Mouse (Mus musculus): ENCODE data around the gene Zpbp2.

Zpbp2 gene

GRCm38 (mm10) chr11:98550975-98551828, at the start of gene Zpbp2:
Gene Zpbp2, plus strand, starts transcription at chr11:98551097.
- peak; percentile 91 to 92 for DNase-seq

GRCm38 (mm10) chr11:98504926-98505325, 46.0 kb upstream of the Zpbp2 start:
- no peak for DNase-seq

- peak; percentile 49 to 84 for DNase-seq
These were observed 41.5 kb upstream of the Zpbp2 start for GRCm38 (mm10) chr11:98509434-98509833.

GRCm38 (mm10) chr11:98510125-98510524, 40.8 kb upstream of the Zpbp2 start:
- no peak for DNase-seq

- DNase-seq, result no peak
These were observed 38.0 kb upstream of the Zpbp2 start for GRCm38 (mm10) chr11:98512881-98513280.

- no peak for DNase-seq
These were observed 37.5 kb upstream of the Zpbp2 start for GRCm38 (mm10) chr11:98513356-98513936.

GRCm38 (mm10) chr11:98520468-98520867, 30.4 kb upstream of the Zpbp2 start:
- no peak for DNase-seq

GRCm38 (mm10) chr11:98525140-98525539, 25.8 kb upstream of the Zpbp2 start:
- DNase-seq, result no peak

- DNase-seq, result no peak
These were observed 24.0 kb upstream of the Zpbp2 start for GRCm38 (mm10) chr11:98526824-98527461.

- DNase-seq, result no peak
These were observed 13.3 kb upstream of the Zpbp2 start for GRCm38 (mm10) chr11:98537480-98538034.

- no peak for DNase-seq
These were observed 10.6 kb upstream of the Zpbp2 start for GRCm38 (mm10) chr11:98540319-98540718.

- no peak for DNase-seq
These were observed 8.3 kb upstream of the Zpbp2 start for GRCm38 (mm10) chr11:98542553-98542952.

- DNase-seq, result no peak
These were observed 7.5 kb upstream of the Zpbp2 start for GRCm38 (mm10) chr11:98543414-98543813.

- no peak for DNase-seq
These were observed 5.8 kb upstream of the Zpbp2 start for GRCm38 (mm10) chr11:98544890-98545677.

GRCm38 (mm10) chr11:98545711-98546231, 5.1 kb upstream of the Zpbp2 start, which contains the start of gene Ikzf3:
Gene Ikzf3, minus strand, starts transcription at chr11:98546031.
- peak; percentile 49 to 59 for DNase-seq

- DNase-seq, result no peak
These were observed 4.2 kb upstream of the Zpbp2 start for GRCm38 (mm10) chr11:98546529-98547307.

- DNase-seq, result no peak
These were observed 3.6 kb upstream of the Zpbp2 start for GRCm38 (mm10) chr11:98547308-98547693.

GRCm38 (mm10) chr11:98549363-98549762, 1.5 kb upstream of the Zpbp2 start:
- DNase-seq, result no peak

GRCm38 (mm10) chr11:98550311-98550974, 454 bp upstream of the Zpbp2 start:
- DNase-seq, result peak in 1 of 2 experiments; percentile 9

GRCm38 (mm10) chr11:98553966-98554365, 3.1 kb downstream of the Zpbp2 start:
- DNase-seq, result no peak

- no peak for DNase-seq
These were observed 4.3 kb downstream of the Zpbp2 start for GRCm38 (mm10) chr11:98555124-98555700.

Measured in lung, postnatal 4 days (tissue).